Mouse (Mus musculus): Measurements from ENCODE around the gene Olfr643.
"Not testable (repeated sequence)": the region's sequence is repeated elsewhere in the genome, so short reads cannot be mapped to it uniquely, and the experiment has no call there.

The Olfr643 gene

DNA sequence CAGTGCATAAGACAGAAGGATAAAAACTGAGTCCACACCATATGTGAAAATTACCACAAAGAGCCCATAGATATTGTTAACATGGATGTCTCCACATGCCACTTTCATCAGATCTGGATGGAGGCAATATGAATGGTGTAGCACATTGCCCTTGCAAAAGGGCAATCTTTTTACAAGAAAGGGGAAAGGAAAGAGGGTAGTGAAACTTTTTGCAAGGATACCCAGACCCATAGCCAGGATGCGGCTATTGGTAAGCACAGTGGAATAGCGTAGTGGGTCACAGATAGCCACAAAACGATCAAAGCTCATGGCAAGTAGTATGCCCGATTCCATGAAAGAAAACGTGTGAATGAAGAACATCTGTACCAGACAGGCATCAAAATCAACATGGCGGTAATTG, 115.6 kb downstream of the Olfr643 start:
- no peak for ATAC-seq (ENCODE audit: insufficient number of reproducible peaks, low FRiP score, low TSS enrichment)

DNA sequence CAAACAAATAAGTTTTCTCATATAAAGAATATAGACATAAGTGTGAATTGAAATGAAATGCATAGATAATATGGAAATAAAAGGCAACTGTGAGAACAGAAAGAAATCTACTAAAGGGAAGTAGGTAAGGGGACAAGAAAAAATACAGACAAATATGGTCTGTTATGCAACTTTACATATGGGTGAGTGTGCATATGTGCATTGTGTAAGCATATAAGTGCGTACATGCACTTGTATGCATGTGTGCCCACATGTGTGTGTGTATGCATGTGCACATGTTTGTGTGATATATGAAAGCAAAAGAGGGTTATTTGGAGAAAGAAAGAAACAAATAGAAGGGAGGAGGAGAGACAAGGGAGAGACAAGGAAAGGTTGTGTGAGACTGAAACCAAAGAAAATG, 118.3 kb downstream of the Olfr643 start:
- ATAC-seq (ENCODE audit: insufficient number of reproducible peaks, low FRiP score, low TSS enrichment) = no peak

DNA sequence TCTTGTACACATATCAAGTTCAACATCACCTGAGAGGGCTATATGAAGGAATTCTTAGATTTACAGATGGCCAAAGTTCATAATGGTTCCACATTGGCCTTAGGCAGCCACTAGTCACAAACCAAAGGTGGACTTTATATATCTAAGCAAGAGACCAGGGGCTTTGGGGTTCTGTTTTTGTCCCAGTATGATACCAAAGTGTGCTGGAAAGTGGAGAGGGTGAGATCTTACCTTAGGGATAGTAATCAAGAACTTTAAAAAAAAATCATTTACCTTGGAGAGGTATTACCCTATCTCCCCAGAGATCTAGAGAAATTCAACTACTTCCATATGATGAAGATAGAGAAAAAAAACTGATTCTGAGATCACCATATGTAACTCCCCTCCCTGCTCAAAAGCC, 120.0 kb downstream of the Olfr643 start, which contains the start of gene Olfr639:
TSS of gene Olfr639 (minus strand) at position 101 of the 400 bp plus-strand sequence.
- no peak for ATAC-seq (ENCODE audit: insufficient number of reproducible peaks, low FRiP score, low TSS enrichment)

DNA sequence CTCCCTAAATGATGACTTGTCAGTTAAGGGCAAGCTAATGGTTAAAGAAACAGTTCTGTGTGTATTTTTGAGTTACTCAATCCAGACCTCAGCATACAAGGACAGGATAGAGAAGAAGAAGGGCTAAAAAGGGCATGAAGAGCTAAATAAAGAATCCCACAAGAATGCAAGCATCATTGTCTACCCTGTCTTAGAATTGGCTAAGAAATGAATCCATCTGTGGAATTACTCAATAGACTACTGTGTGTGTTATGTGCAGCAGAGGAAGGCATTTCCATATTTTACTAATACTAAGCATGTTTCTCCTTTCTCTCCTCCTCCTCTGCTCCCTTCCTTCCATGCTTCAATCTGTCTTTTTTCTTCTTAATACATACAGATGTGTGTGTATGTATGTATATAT, 138.1 kb downstream of the Olfr643 start:
- no peak for ATAC-seq (ENCODE audit: insufficient number of reproducible peaks, low FRiP score, low TSS enrichment)

DNA sequence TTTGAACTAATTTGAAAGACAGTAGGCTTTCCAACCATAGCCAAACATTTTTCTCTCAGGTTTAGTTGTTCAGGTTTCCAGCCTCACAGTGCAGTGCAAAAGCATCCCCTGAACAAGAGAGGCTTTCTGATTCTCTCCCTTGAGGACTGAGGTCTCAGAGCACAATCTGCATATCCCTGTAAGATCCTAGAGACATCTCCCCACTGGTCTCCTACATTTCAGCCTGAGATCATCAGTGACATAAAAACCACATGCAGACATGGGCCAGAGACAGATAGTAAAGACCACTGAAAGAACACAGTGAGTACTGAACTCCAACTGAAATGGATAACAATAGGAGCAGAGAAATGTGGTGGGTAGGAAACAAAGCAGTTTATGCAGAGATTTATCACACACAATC, 138.8 kb downstream of the Olfr643 start, which contains the start of gene Olfr638:
TSS of gene Olfr638 (plus strand) at position 301 of the 400 bp plus-strand sequence.
- no peak for ATAC-seq (ENCODE audit: insufficient number of reproducible peaks, low FRiP score, low TSS enrichment)

DNA sequence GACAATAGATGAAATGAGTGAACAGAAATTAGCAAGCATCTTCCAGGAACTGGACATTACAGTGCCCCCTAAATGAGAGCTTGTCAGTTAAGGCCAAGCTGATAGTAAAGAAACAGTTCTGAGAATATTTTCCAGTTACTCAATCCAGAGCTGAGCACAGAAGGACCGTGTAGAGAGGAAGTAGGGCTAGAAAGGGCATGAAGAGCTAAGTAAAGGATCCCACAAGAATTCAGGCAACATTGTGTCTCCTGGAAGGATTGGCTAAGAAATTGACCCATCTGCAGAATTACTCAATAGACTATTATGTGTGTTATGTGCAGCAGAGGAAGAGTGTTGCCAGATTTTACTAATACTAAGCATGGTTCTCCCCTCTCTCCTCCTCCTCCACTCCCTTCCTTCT, 165.4 kb downstream of the Olfr643 start:
- ATAC-seq (ENCODE audit: insufficient number of reproducible peaks, low FRiP score, low TSS enrichment) = no peak

DNA sequence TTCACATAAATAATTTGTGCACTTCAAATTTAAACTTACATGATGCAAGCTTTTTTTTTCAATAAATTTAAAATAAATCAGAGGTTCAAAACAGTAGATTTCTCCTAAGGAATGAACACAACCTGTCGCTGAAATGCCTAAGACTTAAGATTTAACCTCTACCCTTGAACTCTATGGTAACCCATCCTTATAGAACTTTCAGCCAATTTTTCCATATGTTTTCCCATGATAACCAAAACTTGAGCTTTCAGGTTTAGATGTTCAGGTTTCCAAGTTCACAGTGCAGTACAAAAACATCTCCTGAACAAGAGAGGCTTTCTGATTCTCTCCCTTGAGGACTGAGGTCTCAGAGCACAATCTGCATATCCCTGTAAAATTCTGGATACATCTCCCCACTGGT, 166.4 kb downstream of the Olfr643 start, which contains the start of gene Olfr635:
TSS of gene Olfr635 (plus strand) at position 301 of the 400 bp plus-strand sequence.
- ATAC-seq (ENCODE audit: insufficient number of reproducible peaks, low FRiP score, low TSS enrichment) = no peak

DNA sequence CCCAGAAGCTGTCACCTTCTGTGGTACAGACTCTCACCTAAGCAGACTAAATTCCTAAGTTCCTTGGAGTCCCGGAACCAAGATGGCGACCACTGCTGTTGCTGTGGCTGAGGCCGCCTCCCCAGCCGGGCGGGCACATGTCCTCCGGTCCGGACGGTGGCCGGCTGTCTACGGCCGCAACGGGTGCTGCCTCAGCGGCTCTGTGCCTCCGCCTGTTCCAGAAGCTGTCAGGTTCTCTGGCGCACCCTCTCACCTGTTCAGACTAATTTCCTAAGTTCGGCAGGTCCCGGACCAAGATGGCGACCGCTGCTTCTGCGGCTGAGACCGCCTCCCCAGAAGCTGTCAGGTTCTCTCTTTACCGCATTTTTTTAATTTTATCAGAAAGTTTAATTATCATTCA, 170.3 kb downstream of the Olfr643 start:
- not testable (repeated sequence) for ATAC-seq (ENCODE audit: insufficient number of reproducible peaks, low FRiP score, low TSS enrichment)

All from cerebellum, adult (tissue).